Mouse (Mus musculus): Measurements from ENCODE around the gene Yipf7.

DNA sequence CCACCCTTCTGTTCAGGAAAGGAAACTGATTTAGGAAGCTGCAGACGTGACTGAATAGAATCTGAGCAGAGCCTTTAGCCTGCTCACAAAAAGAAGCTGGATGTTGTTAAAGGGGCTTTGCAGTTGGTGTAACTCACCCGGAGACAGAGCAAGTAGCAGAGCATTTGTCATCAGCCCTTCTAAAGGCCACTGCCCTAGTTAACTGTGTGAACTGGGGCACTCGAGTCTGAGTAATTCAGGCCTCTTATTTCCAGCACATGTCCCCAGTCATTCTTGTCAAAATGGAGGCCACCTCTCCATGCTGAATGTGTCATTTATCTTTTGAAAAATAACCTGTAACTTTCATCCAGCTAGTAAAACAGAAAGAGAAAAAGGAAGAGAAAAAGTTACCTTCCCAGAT lies 30.8 kb downstream of the Yipf7 start:
- TF ChIP-seq CTCF (IDR thresholded peaks at IDR 0.05; ENCODE audit: borderline replicate concordance, extremely low read depth, insufficient read depth, insufficient read length) (no peak), POLR2A (IDR thresholded peaks at IDR 0.05; ENCODE audit: borderline replicate concordance, extremely low read depth, insufficient read depth, insufficient read length, poor library complexity, severe bottlenecking) (no peak)

Measured in brain, embryonic 14.5 days (tissue).